Mouse (Mus musculus): ENCODE data around the gene Gm4302. TPM values are rescaled to one million over a fixed set of nuclear protein-coding genes. Genes with fewer than 3 reads are reported as not detected.
"Not testable (repeated sequence)": the region's sequence is repeated elsewhere in the genome, so short reads cannot be mapped to it uniquely, and the experiment has no call there.

Gm4302 gene
- not detected in 2 replicates for polyA plus RNA-seq (2014; fragmentation: Nextera tagmentation; extraction: Ambion mirVana)

DNA sequence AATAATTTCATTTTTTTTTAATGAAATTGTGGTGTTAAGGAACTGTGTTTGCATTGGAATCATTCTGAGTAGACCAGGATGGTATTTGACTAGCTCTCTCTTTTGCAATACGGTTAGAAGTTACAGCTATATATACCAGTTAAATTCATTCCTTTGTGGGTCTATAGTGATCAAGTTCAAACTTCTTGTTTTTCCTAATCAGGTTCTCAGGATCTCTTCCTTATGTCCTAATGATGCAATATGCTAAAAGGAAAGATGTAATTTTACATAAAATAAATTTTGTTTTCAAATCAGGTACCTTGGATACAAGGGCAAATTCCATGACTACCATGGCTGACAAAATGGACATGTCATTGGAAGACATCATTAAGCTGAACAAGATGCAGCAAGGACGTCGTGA, at the start of gene Gm4302:
Gm4302 (plus strand) TSS at position 301 of the 400 bp plus-strand sequence.
- not testable (repeated sequence) for H3K4me1 ChIP-seq (ENCODE audit: control insufficient read depth, insufficient read depth, low read length); H3K36me3 ChIP-seq (ENCODE audit: control insufficient read depth, insufficient read depth, low read length); H3K4me3 ChIP-seq (ENCODE audit: low read depth, low read length); H3K27ac ChIP-seq (replicated peaks; ENCODE audit: low read depth, low read length); H3K4me2 ChIP-seq (ENCODE audit: low read depth, severe bottlenecking); ATAC-seq (ENCODE audit: insufficient number of reproducible peaks, low FRiP score, low TSS enrichment, low read depth); H3K9ac ChIP-seq (ENCODE audit: low read length); DNase-seq (ENCODE audit: low spot score); H3K9me3 ChIP-seq (ENCODE audit: control insufficient read depth, low read length); H3K27me3 ChIP-seq (ENCODE audit: control insufficient read depth, insufficient read depth, low read length)
- WGBS = no CpG with 5 or more reads among the region's 3 CpGs

DNA sequence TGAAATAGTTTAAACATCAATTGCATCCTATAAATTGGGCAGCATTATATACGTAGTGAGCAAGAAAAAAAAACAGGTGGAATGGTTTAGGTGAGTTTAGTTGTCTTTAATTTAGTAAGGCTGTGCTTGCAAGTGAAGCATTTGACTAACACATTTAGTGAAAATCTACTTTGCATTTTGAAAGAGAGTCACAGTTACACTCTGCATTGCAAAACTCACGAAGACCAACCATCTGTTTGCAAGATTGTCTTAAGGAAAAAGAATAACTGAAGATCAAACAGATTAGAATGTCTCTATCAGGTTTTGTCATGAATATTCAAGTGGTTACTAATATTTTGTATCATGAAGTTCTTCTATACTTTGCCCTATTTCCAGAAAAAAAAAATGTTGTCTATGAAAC, 44.5 kb upstream of the Gm4302 start:
- Histone ChIP-seq H3K36me3 (ENCODE audit: control insufficient read depth, insufficient read depth, low read length) (no peaks in the 10 kb centered on the region), H3K27ac (replicated peaks; ENCODE audit: low read depth, low read length) (no peak overlapping the region), H3K4me3 (ENCODE audit: low read depth, low read length) (no peak overlapping the region), H3K4me2 (ENCODE audit: low read depth, severe bottlenecking) (no peak overlapping the region), H3K4me1 (ENCODE audit: control insufficient read depth, insufficient read depth, low read length) (no peaks in the 10 kb centered on the region), H3K27me3 (ENCODE audit: control insufficient read depth, insufficient read depth, low read length) (no peaks in the 10 kb centered on the region), H3K9ac (ENCODE audit: low read length) (no peak overlapping the region), H3K9me3 (ENCODE audit: control insufficient read depth, low read length) (no peaks in the 10 kb centered on the region)
- DNase-seq (ENCODE audit: low spot score) = no peak
- WGBS = 82% methylated on average over 2 of the region's 2 CpGs
- ATAC-seq (ENCODE audit: insufficient number of reproducible peaks, low FRiP score, low TSS enrichment, low read depth) = no peak

DNA sequence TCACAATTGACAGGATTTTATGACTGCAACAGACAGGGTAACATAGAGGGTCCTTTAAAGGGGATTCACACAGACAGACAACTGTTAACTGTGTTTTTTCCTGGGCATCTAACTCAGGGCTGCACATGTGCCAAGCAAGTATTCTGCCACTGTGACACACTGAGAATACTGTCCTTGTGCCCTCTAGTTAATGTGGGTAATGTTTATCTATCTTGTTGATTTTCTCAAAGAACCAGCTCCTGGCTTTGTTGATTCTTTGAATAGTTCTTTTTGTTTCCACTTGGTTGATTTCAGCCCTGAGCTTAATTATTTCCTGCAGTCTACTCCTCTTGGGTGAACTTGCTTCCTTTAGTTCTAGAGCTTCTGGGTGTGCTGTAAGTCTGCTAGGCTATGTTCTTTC, 40.5 kb upstream of the Gm4302 start:
- H3K4me3 ChIP-seq (ENCODE audit: low read depth, low read length); H3K4me1 ChIP-seq (ENCODE audit: control insufficient read depth, insufficient read depth, low read length); ATAC-seq (ENCODE audit: insufficient number of reproducible peaks, low FRiP score, low TSS enrichment, low read depth); H3K9me3 ChIP-seq (ENCODE audit: control insufficient read depth, low read length); H3K27me3 ChIP-seq (ENCODE audit: control insufficient read depth, insufficient read depth, low read length); H3K36me3 ChIP-seq (ENCODE audit: control insufficient read depth, insufficient read depth, low read length); DNase-seq (ENCODE audit: low spot score); H3K4me2 ChIP-seq (ENCODE audit: low read depth, severe bottlenecking); H3K27ac ChIP-seq (replicated peaks; ENCODE audit: low read depth, low read length); H3K9ac ChIP-seq (ENCODE audit: low read length): not testable (repeated sequence)

DNA sequence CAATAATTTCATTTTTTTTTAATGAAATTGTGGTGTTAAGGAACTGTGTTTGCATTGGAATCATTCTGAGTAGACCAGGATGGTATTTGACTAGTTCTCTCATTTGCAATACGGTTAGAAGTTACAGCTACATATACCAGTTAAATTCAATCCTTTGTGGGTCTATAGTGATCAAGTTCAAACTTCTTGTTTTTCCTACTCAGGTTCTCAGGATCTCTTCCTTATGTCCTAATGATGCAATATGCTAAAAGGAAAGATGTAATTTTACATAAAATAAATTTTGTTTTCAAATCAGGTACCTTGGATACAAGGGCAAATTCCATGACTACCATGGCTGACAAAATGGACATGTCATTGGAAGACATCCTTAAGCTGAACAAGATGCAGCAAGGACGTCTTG, 5.3 kb upstream of the Gm4302 start, which contains the start of gene Gm4301:
Gm4301 (plus strand) TSS at position 301 of the 400 bp plus-strand sequence.
- not testable (repeated sequence) for DNase-seq (ENCODE audit: low spot score); H3K9me3 ChIP-seq (ENCODE audit: control insufficient read depth, low read length); H3K27me3 ChIP-seq (ENCODE audit: control insufficient read depth, insufficient read depth, low read length); H3K36me3 ChIP-seq (ENCODE audit: control insufficient read depth, insufficient read depth, low read length); H3K4me3 ChIP-seq (ENCODE audit: low read depth, low read length); H3K4me1 ChIP-seq (ENCODE audit: control insufficient read depth, insufficient read depth, low read length); ATAC-seq (ENCODE audit: insufficient number of reproducible peaks, low FRiP score, low TSS enrichment, low read depth); H3K27ac ChIP-seq (replicated peaks; ENCODE audit: low read depth, low read length); H3K4me2 ChIP-seq (ENCODE audit: low read depth, severe bottlenecking); H3K9ac ChIP-seq (ENCODE audit: low read length)
- no CpG with 5 or more reads among the region's 2 CpGs for WGBS

DNA sequence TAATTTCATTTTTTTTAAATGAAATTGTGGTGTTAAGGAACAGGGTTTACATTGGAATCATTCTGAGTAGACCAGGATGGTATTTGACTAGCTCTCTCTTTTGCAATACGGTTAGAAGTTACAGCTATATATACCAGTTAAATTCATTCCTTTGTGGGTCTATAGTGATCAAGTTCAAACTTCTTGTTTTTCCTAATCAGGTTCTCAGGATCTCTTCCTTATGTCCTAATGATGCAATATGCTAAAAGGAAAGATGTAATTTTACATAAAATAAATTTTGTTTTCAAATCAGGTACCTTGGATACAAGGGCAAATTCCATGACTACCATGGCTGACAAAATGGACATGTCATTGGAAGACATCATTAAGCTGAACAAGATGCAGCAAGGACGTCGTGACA, 5.0 kb downstream of the Gm4302 start, which contains the start of gene Gm4303:
Gm4303 (plus strand) TSS at position 301 of the 400 bp plus-strand sequence.
- ATAC-seq (ENCODE audit: insufficient number of reproducible peaks, low FRiP score, low TSS enrichment, low read depth); H3K27ac ChIP-seq (replicated peaks; ENCODE audit: low read depth, low read length); H3K36me3 ChIP-seq (ENCODE audit: control insufficient read depth, insufficient read depth, low read length); DNase-seq (ENCODE audit: low spot score); H3K9me3 ChIP-seq (ENCODE audit: control insufficient read depth, low read length); H3K4me1 ChIP-seq (ENCODE audit: control insufficient read depth, insufficient read depth, low read length); H3K9ac ChIP-seq (ENCODE audit: low read length); H3K4me3 ChIP-seq (ENCODE audit: low read depth, low read length); H3K27me3 ChIP-seq (ENCODE audit: control insufficient read depth, insufficient read depth, low read length); H3K4me2 ChIP-seq (ENCODE audit: low read depth, severe bottlenecking): not testable (repeated sequence)
- no CpG with 5 or more reads among the region's 3 CpGs for WGBS

DNA sequence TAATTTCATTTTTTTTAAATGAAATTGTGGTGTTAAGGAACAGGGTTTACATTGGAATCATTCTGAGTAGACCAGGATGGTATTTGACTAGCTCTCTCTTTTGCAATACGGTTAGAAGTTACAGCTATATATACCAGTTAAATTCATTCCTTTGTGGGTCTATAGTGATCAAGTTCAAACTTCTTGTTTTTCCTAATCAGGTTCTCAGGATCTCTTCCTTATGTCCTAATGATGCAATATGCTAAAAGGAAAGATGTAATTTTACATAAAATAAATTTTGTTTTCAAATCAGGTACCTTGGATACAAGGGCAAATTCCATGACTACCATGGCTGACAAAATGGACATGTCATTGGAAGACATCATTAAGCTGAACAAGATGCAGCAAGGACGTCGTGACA, 10.2 kb downstream of the Gm4302 start, which contains the start of gene Gm4305:
Gm4305 (plus strand) TSS at position 301 of the 400 bp plus-strand sequence.
- no CpG with 5 or more reads among the region's 3 CpGs for WGBS
- H3K27ac ChIP-seq (replicated peaks; ENCODE audit: low read depth, low read length); H3K27me3 ChIP-seq (ENCODE audit: control insufficient read depth, insufficient read depth, low read length); DNase-seq (ENCODE audit: low spot score); H3K4me2 ChIP-seq (ENCODE audit: low read depth, severe bottlenecking); H3K9me3 ChIP-seq (ENCODE audit: control insufficient read depth, low read length); H3K4me1 ChIP-seq (ENCODE audit: control insufficient read depth, insufficient read depth, low read length); H3K9ac ChIP-seq (ENCODE audit: low read length); H3K4me3 ChIP-seq (ENCODE audit: low read depth, low read length); ATAC-seq (ENCODE audit: insufficient number of reproducible peaks, low FRiP score, low TSS enrichment, low read depth); H3K36me3 ChIP-seq (ENCODE audit: control insufficient read depth, insufficient read depth, low read length): not testable (repeated sequence)

DNA sequence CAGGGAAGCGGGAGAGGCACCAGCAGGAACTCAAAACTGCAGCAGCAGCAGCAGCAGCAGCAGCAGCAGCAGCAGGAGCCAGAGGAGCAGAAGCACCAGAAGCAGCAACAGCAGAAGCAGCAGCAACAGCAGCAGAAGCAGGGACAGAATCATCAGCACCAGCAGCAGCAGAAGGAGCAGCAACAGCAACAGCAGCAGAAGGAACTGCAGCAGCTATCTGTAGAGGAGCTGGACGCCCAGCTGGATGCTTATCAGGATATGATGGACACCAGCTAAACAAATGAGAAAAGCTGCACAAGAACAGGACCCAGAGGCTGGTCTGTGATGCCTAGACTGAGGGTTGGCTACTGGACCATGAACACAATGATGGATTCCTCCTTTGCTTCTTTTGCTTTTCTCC, 16.2 kb downstream of the Gm4302 start:
- not testable (repeated sequence) for H3K4me1 ChIP-seq (ENCODE audit: control insufficient read depth, insufficient read depth, low read length); ATAC-seq (ENCODE audit: insufficient number of reproducible peaks, low FRiP score, low TSS enrichment, low read depth); H3K9ac ChIP-seq (ENCODE audit: low read length); H3K27ac ChIP-seq (replicated peaks; ENCODE audit: low read depth, low read length); H3K9me3 ChIP-seq (ENCODE audit: control insufficient read depth, low read length); H3K36me3 ChIP-seq (ENCODE audit: control insufficient read depth, insufficient read depth, low read length); H3K27me3 ChIP-seq (ENCODE audit: control insufficient read depth, insufficient read depth, low read length); H3K4me3 ChIP-seq (ENCODE audit: low read depth, low read length); DNase-seq (ENCODE audit: low spot score); H3K4me2 ChIP-seq (ENCODE audit: low read depth, severe bottlenecking)
- WGBS = 82% methylated on average over 1 of the region's 2 CpGs

DNA sequence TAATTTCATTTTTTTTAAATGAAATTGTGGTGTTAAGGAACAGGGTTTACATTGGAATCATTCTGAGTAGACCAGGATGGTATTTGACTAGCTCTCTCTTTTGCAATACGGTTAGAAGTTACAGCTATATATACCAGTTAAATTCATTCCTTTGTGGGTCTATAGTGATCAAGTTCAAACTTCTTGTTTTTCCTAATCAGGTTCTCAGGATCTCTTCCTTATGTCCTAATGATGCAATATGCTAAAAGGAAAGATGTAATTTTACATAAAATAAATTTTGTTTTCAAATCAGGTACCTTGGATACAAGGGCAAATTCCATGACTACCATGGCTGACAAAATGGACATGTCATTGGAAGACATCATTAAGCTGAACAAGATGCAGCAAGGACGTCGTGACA, 20.4 kb downstream of the Gm4302 start, which contains the start of gene Gm4307:
Gm4307 (plus strand) TSS at position 301 of the 400 bp plus-strand sequence.
- not testable (repeated sequence) for H3K4me2 ChIP-seq (ENCODE audit: low read depth, severe bottlenecking); H3K9me3 ChIP-seq (ENCODE audit: control insufficient read depth, low read length); H3K36me3 ChIP-seq (ENCODE audit: control insufficient read depth, insufficient read depth, low read length); DNase-seq (ENCODE audit: low spot score); H3K27ac ChIP-seq (replicated peaks; ENCODE audit: low read depth, low read length); H3K4me1 ChIP-seq (ENCODE audit: control insufficient read depth, insufficient read depth, low read length); H3K4me3 ChIP-seq (ENCODE audit: low read depth, low read length); H3K27me3 ChIP-seq (ENCODE audit: control insufficient read depth, insufficient read depth, low read length); ATAC-seq (ENCODE audit: insufficient number of reproducible peaks, low FRiP score, low TSS enrichment, low read depth); H3K9ac ChIP-seq (ENCODE audit: low read length)
- WGBS = no CpG with 5 or more reads among the region's 3 CpGs

DNA sequence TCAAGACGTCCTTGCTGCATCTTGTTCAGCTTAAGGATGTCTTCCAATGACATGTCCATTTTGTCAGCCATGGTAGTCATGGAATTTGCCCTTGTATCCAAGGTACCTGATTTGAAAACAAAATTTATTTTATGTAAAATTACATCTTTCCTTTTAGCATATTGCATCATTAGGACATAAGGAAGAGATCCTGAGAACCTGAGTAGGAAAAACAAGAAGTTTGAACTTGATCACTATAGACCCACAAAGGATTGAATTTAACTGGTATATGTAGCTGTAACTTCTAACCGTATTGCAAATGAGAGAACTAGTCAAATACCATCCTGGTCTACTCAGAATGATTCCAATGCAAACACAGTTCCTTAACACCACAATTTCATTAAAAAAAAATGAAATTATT, 41.8 kb downstream of the Gm4302 start, which contains the start of gene Gm4312:
Gm4312 (minus strand) TSS at position 101 of the 400 bp plus-strand sequence.
- not testable (repeated sequence) for H3K27me3 ChIP-seq (ENCODE audit: control insufficient read depth, insufficient read depth, low read length); H3K9ac ChIP-seq (ENCODE audit: low read length); ATAC-seq (ENCODE audit: insufficient number of reproducible peaks, low FRiP score, low TSS enrichment, low read depth); H3K27ac ChIP-seq (replicated peaks; ENCODE audit: low read depth, low read length); H3K36me3 ChIP-seq (ENCODE audit: control insufficient read depth, insufficient read depth, low read length); H3K4me1 ChIP-seq (ENCODE audit: control insufficient read depth, insufficient read depth, low read length); H3K9me3 ChIP-seq (ENCODE audit: control insufficient read depth, low read length); DNase-seq (ENCODE audit: low spot score); H3K4me3 ChIP-seq (ENCODE audit: low read depth, low read length); H3K4me2 ChIP-seq (ENCODE audit: low read depth, severe bottlenecking)
- WGBS = no CpG with 5 or more reads among the region's 2 CpGs
